Mouse (Mus musculus) kidney, embryonic 16.5 days (tissue): ENCODE measurements around the gene Ss18l1. TPM values are rescaled to one million over a fixed set of nuclear protein-coding genes. Genes with fewer than 3 reads are reported as not detected.

Experiments used
- ATAC-seq: fragments of 200-750 bp; cut with Nextera tagmentation; 2 replicates; pipeline ENCODE4 v1.8.0; 2017; ENCODE audit warnings: moderate TSS enrichment; ENCODE audit not compliant: low FRiP score, low TSS enrichment
- H3K27ac ChIP-seq: fragments of 300-500 bp; sonication (generic); 2 replicates; pipeline ENCODE4 v1.5.1; 2014; ENCODE audit warnings: low read length
- H3K27me3 ChIP-seq: fragments of 300-500 bp; sonication (generic); 2 replicates; pipeline ENCODE4 v1.6.1; 2014; ENCODE audit warnings: low read length, control low read depth, mixed read lengths; ENCODE audit not compliant: insufficient read depth
- H3K36me3 ChIP-seq: fragments of 300-500 bp; sonication (generic); 2 replicates; pipeline ENCODE4 v1.6.1; 2014; ENCODE audit warnings: low read length, control low read depth, mixed read lengths; ENCODE audit not compliant: insufficient read depth
- H3K4me1 ChIP-seq: fragments of 300-500 bp; sonication (generic); 2 replicates; pipeline ENCODE4 v1.6.1; 2014; ENCODE audit warnings: low read length, control low read depth, mixed read lengths; ENCODE audit not compliant: insufficient read depth
- H3K4me2 ChIP-seq: fragments of 300-500 bp; sonication (generic); replicated peaks from 2 replicates; pipeline ENCODE4 v1.6.1; 2014; ENCODE audit warnings: low read depth, low read length
- H3K4me3 ChIP-seq: fragments of 300-500 bp; sonication (generic); 2 replicates; pipeline ENCODE4 v1.5.1; 2014; ENCODE audit warnings: mild to moderate bottlenecking, low read length
- H3K9ac ChIP-seq: fragments of 300-500 bp; sonication (generic); replicated peaks from 2 replicates; pipeline ENCODE4 v1.6.1; 2014; ENCODE audit warnings: low read length
- H3K9me3 ChIP-seq: fragments of 300-500 bp; sonication (generic); 2 replicates; pipeline ENCODE4 v1.6.1; 2016; ENCODE audit warnings: low read length, control low read depth
- WGBS: fragments of 180-500 bp; shearing (Covaris S2); extraction: QIAGEN DNeasy Blood & Tissue Kit; methylation state at CpG from one replicate; pipeline ENCODE4 v1.1.7; 2014; 5-methylcytosine and 5-hydroxymethylcytosine counted together
- polyA plus RNA-seq: library from polyadenylated mRNA; unstranded; fragments of >200 nt; fragmentation: Nextera tagmentation; extraction: Ambion mirVana; gene quantifications from 2 replicates; pipeline ENCODE4 v1.2.1, GENCODE M21; 2015

The Ss18l1 gene
- polyA plus RNA-seq, 1 experiment from 2014 or later = 7.0 TPM

DNA sequence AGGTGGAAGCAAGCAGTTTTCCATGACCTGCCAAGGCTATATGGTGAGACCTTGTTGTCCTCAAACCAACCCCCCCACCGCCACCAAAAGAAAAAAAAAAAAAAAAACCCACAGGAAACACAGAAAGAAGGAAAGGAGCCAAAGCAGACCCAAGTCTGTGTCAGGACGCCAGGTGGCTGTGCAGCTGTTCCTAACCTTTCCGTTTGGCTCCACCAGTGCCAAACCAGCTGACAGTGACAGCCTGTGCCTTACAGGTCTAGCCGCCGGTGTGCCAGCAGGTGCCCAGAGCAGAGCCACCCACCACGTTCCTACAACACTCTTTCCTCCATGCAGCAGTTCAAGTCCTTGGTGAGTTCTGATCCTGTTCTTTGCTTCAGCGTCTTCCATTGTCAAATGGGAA lies 30.6 kb downstream of the Ss18l1 start:
- peaks cover 9% of the 10 kb centered on the region for H3K4me1 ChIP-seq
- WGBS = 88% methylated on average over 7 of the region's 7 CpGs
- H3K36me3 ChIP-seq = 0 out of 2 replicates have a peak, but pooled peaks cover 1% of the 10 kb centered on the region
- H3K27ac ChIP-seq = no peak overlapping the region
- no peaks in the 10 kb centered on the region for H3K27me3 ChIP-seq
- H3K4me2 ChIP-seq = no peak overlapping the region
- H3K9ac ChIP-seq = no peak overlapping the region
- no peak overlapping the region for H3K4me3 ChIP-seq
- ATAC-seq = no peak
- no peaks in the 10 kb centered on the region for H3K9me3 ChIP-seq

GRCm38 (mm10) chr2:180077622-180078021 lies 35.3 kb downstream of the Ss18l1 start:
- 68% methylated on average over 3 of the region's 3 CpGs for WGBS
- ATAC-seq = no peak

GRCm38 (mm10) chr2:180080680-180081079 lies 38.4 kb downstream of the Ss18l1 start:
- H3K4me1 ChIP-seq = peaks cover 11% of the 10 kb centered on the region
- H3K4me2 ChIP-seq = no peak overlapping the region
- ATAC-seq = no peak
- H3K27ac ChIP-seq = no peak overlapping the region
- WGBS = 77% methylated on average over 8 of the region's 8 CpGs
- peaks cover 6% of the 10 kb centered on the region; the same call in 1 of the 2 replicates for H3K36me3 ChIP-seq
- no peak overlapping the region for H3K4me3 ChIP-seq
- no peaks in the 10 kb centered on the region for H3K9me3 ChIP-seq
- no peak overlapping the region for H3K9ac ChIP-seq
- H3K27me3 ChIP-seq = no peaks in the 10 kb centered on the region

More at GRCm38 (mm10) chr2:180077622-180078021, 35.3 kb downstream of the Ss18l1 start:
- Histone ChIP-seq H3K36me3 (no peaks in the 10 kb centered on the region), H3K27me3 (no peaks in the 10 kb centered on the region), H3K4me1 (no peaks in the 10 kb centered on the region), H3K4me3 (no peak overlapping the region), H3K27ac (no peak overlapping the region), H3K4me2 (no peak overlapping the region), H3K9ac (no peak overlapping the region), H3K9me3 (no peaks in the 10 kb centered on the region)

GRCm38 (mm10) chr2:180083063-180083462 lies 40.8 kb downstream of the Ss18l1 start:
- Histone ChIP-seq H3K4me3 (no peak overlapping the region), H3K9me3 (peaks cover 3% of the 10 kb centered on the region; the same call in 1 of the 2 replicates), H3K4me1 (peaks cover 17% of the 10 kb centered on the region), H3K36me3 (peaks cover 9% of the 10 kb centered on the region), H3K4me2 (no peak overlapping the region), H3K27ac (no peak overlapping the region), H3K27me3 (no peaks in the 10 kb centered on the region), H3K9ac (no peak overlapping the region)
- 76% methylated on average over 10 of the region's 10 CpGs for WGBS
- no peak for ATAC-seq

- no peak for ATAC-seq
- peaks cover 17% of the 10 kb centered on the region for H3K4me1 ChIP-seq
- H3K9ac ChIP-seq = no peak overlapping the region
- no peaks in the 10 kb centered on the region for H3K27me3 ChIP-seq
- peaks cover 3% of the 10 kb centered on the region; the same call in 1 of the 2 replicates for H3K9me3 ChIP-seq
- peaks cover 9% of the 10 kb centered on the region for H3K36me3 ChIP-seq
- H3K4me3 ChIP-seq = no peak overlapping the region
- H3K4me2 ChIP-seq = no peak overlapping the region
- H3K27ac ChIP-seq = no peak overlapping the region
- 21% methylated on average over 3 of the region's 3 CpGs for WGBS
These were observed 42.3 kb downstream of the Ss18l1 start for GRCm38 (mm10) chr2:180084565-180084964.

DNA sequence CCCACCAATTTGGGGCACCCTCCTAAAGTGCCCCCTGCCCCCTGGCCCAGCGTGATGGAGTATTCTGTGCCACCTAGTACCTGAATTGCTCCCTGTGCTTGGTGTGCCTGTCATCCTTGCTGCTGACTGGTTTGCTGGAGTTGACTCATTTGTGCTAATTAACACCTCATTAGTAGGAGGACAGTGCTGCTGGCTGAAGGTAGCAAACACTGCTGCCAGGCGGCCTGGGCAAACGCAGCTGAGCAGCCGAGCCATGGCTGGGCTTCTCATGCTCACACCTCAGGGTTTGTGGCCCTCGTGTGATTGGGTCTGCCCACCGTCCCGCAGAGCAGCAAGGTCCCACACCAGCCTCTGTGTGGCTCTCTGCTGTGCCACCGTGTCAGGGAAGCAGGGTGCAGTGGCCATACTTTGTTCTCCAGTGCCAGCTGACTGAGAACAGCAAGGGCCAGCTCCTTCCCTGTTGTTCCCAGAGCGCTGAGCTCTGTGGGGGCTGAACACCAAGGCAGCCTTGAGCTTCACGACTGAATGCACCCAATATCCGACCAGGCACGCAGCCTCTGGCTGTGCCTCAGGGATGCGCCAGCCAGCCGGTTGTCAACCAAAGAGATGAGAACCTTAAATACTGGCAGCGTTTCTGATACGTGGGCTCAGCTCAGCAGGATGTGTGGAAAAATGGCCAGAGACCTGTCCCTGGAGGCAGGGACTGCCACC lies 43.8 kb downstream of the Ss18l1 start:
- H3K27ac ChIP-seq = no peak overlapping the region
- H3K9me3 ChIP-seq = peaks cover 3% of the 10 kb centered on the region; the same call in 1 of the 2 replicates
- no peak overlapping the region for H3K4me3 ChIP-seq
- peaks cover 9% of the 10 kb centered on the region for H3K36me3 ChIP-seq
- no peak overlapping the region for H3K4me2 ChIP-seq
- 0 out of 2 replicates have a peak, but pooled peaks have one; percentile 25 for ATAC-seq
- WGBS = 42% methylated on average over 16 of the region's 16 CpGs
- H3K9ac ChIP-seq = no peak overlapping the region
- H3K27me3 ChIP-seq = no peaks in the 10 kb centered on the region
- H3K4me1 ChIP-seq = peaks cover 20% of the 10 kb centered on the region

DNA sequence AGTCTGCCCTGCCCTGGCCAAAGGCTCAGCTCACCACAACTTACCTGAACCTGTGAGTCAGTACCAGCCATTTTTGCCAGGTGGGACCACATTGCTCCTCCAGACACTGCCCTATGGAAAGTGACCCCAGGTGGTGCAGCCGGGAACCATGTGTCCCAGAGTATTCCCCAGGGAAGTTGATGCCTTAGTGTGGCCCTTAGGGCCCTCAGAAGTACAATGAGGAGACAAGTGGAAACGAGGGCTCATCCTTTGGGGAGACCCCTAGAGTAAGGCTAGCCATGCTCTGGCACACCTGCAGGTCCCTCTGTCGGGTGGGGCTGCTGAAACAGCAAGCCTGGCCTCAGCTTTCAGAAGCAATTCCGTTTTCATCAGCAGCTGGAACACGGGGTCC lies 44.3 kb downstream of the Ss18l1 start:
- Histone ChIP-seq H3K27me3 (no peaks in the 10 kb centered on the region), H3K4me2 (no peak overlapping the region), H3K9me3 (peaks cover 3% of the 10 kb centered on the region; the same call in 1 of the 2 replicates), H3K36me3 (peaks cover 9% of the 10 kb centered on the region), H3K4me1 (peaks cover 20% of the 10 kb centered on the region), H3K27ac (no peak overlapping the region), H3K9ac (no peak overlapping the region), H3K4me3 (no peak overlapping the region)
- 84% methylated on average over 5 of the region's 5 CpGs for WGBS
- ATAC-seq = no peak

DNA sequence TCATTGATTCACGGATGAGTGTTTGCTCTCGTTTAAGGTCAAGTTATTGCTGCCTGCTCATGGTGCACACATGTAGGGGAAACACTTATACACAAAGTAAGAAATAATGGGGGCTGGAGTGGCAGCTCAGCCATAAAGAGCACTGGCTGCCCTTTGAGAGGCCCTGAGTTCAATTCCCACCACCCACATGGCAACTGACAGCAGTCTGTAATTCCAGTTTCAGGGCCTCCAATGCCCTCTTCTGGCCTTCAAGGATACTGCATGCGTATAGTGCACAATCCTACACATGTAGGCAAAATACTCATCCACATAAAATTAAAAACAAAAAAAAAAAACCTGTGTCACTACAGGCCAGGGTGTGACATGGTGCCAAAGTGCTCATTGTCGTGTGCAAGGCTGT lies 45.2 kb downstream of the Ss18l1 start:
- H3K4me1 ChIP-seq = peaks cover 20% of the 10 kb centered on the region
- H3K4me2 ChIP-seq = no peak overlapping the region
- H3K27me3 ChIP-seq = no peaks in the 10 kb centered on the region
- no peak overlapping the region for H3K27ac ChIP-seq
- no peak overlapping the region for H3K9ac ChIP-seq
- no peak overlapping the region for H3K4me3 ChIP-seq
- peaks cover 9% of the 10 kb centered on the region for H3K36me3 ChIP-seq
- no peak for ATAC-seq
- H3K9me3 ChIP-seq = peaks cover 3% of the 10 kb centered on the region; the same call in 1 of the 2 replicates
- WGBS = 78% methylated on average over 4 of the region's 4 CpGs

DNA sequence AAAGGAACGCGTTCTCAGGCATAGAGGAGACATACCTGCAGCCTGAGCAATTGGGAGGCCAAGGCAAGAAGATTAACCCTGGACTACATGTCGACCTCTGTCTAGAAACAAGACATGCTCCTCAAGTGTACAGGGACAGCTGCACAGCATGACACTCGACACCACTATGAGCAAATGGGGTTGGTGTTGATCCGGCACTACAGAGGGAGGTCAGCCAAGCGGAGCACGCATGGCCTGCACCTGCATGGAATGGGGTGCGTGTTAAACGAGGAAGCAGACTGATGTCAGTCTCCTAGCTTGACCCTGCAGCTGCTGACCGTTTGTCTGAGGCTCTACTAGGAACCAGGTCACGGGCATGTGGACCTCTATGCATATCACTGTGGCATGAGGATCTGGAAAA lies 48.0 kb downstream of the Ss18l1 start:
- ATAC-seq = peak; percentile 47; the same call in 1 of the 2 replicates
- H3K4me2 ChIP-seq = no peak overlapping the region
- no peak overlapping the region for H3K27ac ChIP-seq
- H3K9ac ChIP-seq = no peak overlapping the region
- H3K9me3 ChIP-seq = peaks cover 3% of the 10 kb centered on the region; the same call in 1 of the 2 replicates
- no peak overlapping the region for H3K4me3 ChIP-seq
- H3K4me1 ChIP-seq = peaks cover 9% of the 10 kb centered on the region; the same call in 1 of the 2 replicates
- H3K36me3 ChIP-seq = peaks cover 3% of the 10 kb centered on the region; the same call in 1 of the 2 replicates
- WGBS = 39% methylated on average over 11 of the region's 11 CpGs
- H3K27me3 ChIP-seq = no peaks in the 10 kb centered on the region

DNA sequence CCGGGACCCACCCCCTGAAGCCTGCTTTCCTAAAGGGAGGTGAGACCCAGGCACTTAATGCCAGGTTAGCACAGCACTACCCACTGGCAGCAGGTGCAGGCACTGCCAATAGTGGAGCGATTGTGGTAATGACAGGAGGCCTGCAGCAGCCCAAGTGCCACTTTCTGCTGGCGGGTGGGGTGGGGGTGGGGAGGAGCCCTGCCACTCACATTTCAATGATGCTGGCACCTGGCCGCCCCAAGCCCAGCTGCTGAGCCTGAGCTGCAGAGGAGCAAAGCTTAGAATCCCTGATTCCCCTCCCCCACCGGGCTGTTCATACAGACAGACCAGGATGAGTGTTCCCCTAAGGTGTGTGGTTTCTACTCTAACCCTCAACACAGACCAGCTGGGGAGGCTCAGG lies 53.4 kb downstream of the Ss18l1 start:
- WGBS = 35% methylated on average over 5 of the region's 5 CpGs
- Histone ChIP-seq H3K27me3 (peaks cover 21% of the 10 kb centered on the region), H3K9me3 (no peaks in the 10 kb centered on the region), H3K4me1 (no peaks in the 10 kb centered on the region), H3K27ac (no peak overlapping the region), H3K4me2 (no peak overlapping the region), H3K9ac (no peak overlapping the region), H3K36me3 (no peaks in the 10 kb centered on the region), H3K4me3 (no peak overlapping the region)
- ATAC-seq = 0 out of 2 replicates have a peak, but pooled peaks have one; percentile 15
